Mouse (Mus musculus) CD4-positive, CD25-positive, alpha-beta regulatory T cell (primary cell): ENCODE results near the gene Nrsn1. TPM values are rescaled to one million over a fixed set of nuclear protein-coding genes. Genes with fewer than 3 reads are reported as not detected.

ENCODE experiments used
- polyA plus RNA-seq: library from polyadenylated mRNA; unstranded; fragments of 100-300 nt; shearing (Covaris generic); gene quantifications from one replicate; pipeline ENCODE4 v1.2.1, GENCODE M21; 2017

Nrsn1 gene
- polyA plus RNA-seq: not detected

GRCm38 (mm10) chr13:25270402-25270801, at the start of gene Nrsn1:
Nrsn1 (minus strand) TSS chr13:25270502.

Other genes starting within 250 kb of the Nrsn1 start
- 0.07 TPM for gene Dcdc2a, start 214.5 kb downstream of the Nrsn1 start, polyA plus RNA-seq